Mouse (Mus musculus): ENCODE results near the gene Ccnd3. TPM values are rescaled to one million over a fixed set of nuclear protein-coding genes. Genes with fewer than 3 reads are reported as not detected.

Gene Ccnd3
- polyA plus RNA-seq, 1 experiment from 2014 or later, result 214 TPM

GRCm38 (mm10) chr17:47474250-47474649 is 30.6 kb upstream of the Ccnd3 start:
- Histone ChIP-seq H3K4me2 (replicated peaks; ENCODE audit: low read depth, low read length) (no peak overlapping the region), H3K9ac (replicated peaks; ENCODE audit: low read depth) (no peak overlapping the region), H3K36me3 (ENCODE audit: insufficient read depth, low read length) (no peaks in the 10 kb centered on the region), H3K27ac (ENCODE audit: low read length) (no peak overlapping the region), H3K27me3 (replicated peaks; ENCODE audit: insufficient read depth, low read length) (no peaks in the 10 kb centered on the region), H3K4me3 (ENCODE audit: low read depth, low read length) (no peak overlapping the region), H3K4me1 (ENCODE audit: insufficient read depth, low read depth, low read length) (no peaks in the 10 kb centered on the region), H3K9me3 (ENCODE audit: low read length) (no peaks in the 10 kb centered on the region)
- ATAC-seq (peak; percentile 25), DNase-seq (ENCODE audit: low spot score) (no peak)
- TF ChIP-seq CTCF (IDR thresholded peaks at IDR 0.05), result no peak
- no peak for TF ChIP-seq EP300 (IDR thresholded peaks at IDR 0.05)
- WGBS, result 64% methylated on average over 4 of the region's 4 CpGs

- no peaks in the 10 kb centered on the region for H3K36me3 ChIP-seq (ENCODE audit: insufficient read depth, low read length)
- DNase-seq (ENCODE audit: low spot score) (no peak), ATAC-seq (no peak)
- no peak overlapping the region for H3K4me3 ChIP-seq (ENCODE audit: low read depth, low read length)
- no peak for TF ChIP-seq EP300 (IDR thresholded peaks at IDR 0.05)
- no peak for TF ChIP-seq CTCF (IDR thresholded peaks at IDR 0.05)
- no peak overlapping the region for H3K4me2 ChIP-seq (replicated peaks; ENCODE audit: low read depth, low read length)
- no peak overlapping the region for H3K27ac ChIP-seq (ENCODE audit: low read length)
- WGBS, result 84% methylated on average over 4 of the region's 4 CpGs
- no peaks in the 10 kb centered on the region for H3K4me1 ChIP-seq (ENCODE audit: insufficient read depth, low read depth, low read length)
- H3K9ac ChIP-seq (replicated peaks; ENCODE audit: low read depth), result no peak overlapping the region
- H3K9me3 ChIP-seq (ENCODE audit: low read length), result no peaks in the 10 kb centered on the region
- H3K27me3 ChIP-seq (replicated peaks; ENCODE audit: insufficient read depth, low read length), result no peaks in the 10 kb centered on the region
Measured at GRCm38 (mm10) chr17:47475181-47475580, 29.7 kb upstream of the Ccnd3 start.

- H3K9me3 ChIP-seq (ENCODE audit: low read length), result no peaks in the 10 kb centered on the region
- H3K27ac ChIP-seq (ENCODE audit: low read length), result no peak overlapping the region
- DNase-seq (ENCODE audit: low spot score) (no peak), ATAC-seq (no peak)
- TF ChIP-seq CTCF (IDR thresholded peaks at IDR 0.05) (peak; percentile 65), EP300 (IDR thresholded peaks at IDR 0.05) (no peak)
- no peaks in the 10 kb centered on the region for H3K27me3 ChIP-seq (replicated peaks; ENCODE audit: insufficient read depth, low read length)
- no peaks in the 10 kb centered on the region for H3K36me3 ChIP-seq (ENCODE audit: insufficient read depth, low read length)
- WGBS, result 60% methylated on average over 3 of the region's 3 CpGs
- no peak overlapping the region for H3K9ac ChIP-seq (replicated peaks; ENCODE audit: low read depth)
- no peak overlapping the region for H3K4me3 ChIP-seq (ENCODE audit: low read depth, low read length)
- no peak overlapping the region for H3K4me2 ChIP-seq (replicated peaks; ENCODE audit: low read depth, low read length)
- H3K4me1 ChIP-seq (ENCODE audit: insufficient read depth, low read depth, low read length), result no peaks in the 10 kb centered on the region
Measured at GRCm38 (mm10) chr17:47475714-47476113, 29.1 kb upstream of the Ccnd3 start.

- H3K9ac ChIP-seq (replicated peaks; ENCODE audit: low read depth), result no peak overlapping the region
- no peak overlapping the region for H3K27ac ChIP-seq (ENCODE audit: low read length)
- H3K4me2 ChIP-seq (replicated peaks; ENCODE audit: low read depth, low read length), result no peak overlapping the region
- WGBS, result 30% methylated on average over 3 of the region's 3 CpGs
- no peaks in the 10 kb centered on the region for H3K4me1 ChIP-seq (ENCODE audit: insufficient read depth, low read depth, low read length)
- H3K4me3 ChIP-seq (ENCODE audit: low read depth, low read length), result no peak overlapping the region
- ATAC-seq (no peak), DNase-seq (ENCODE audit: low spot score) (no peak)
- H3K36me3 ChIP-seq (ENCODE audit: insufficient read depth, low read length), result no peaks in the 10 kb centered on the region
- H3K9me3 ChIP-seq (ENCODE audit: low read length), result no peaks in the 10 kb centered on the region
- TF ChIP-seq EP300 (IDR thresholded peaks at IDR 0.05) (no peak), CTCF (IDR thresholded peaks at IDR 0.05) (no peak)
- no peaks in the 10 kb centered on the region for H3K27me3 ChIP-seq (replicated peaks; ENCODE audit: insufficient read depth, low read length)
Measured at GRCm38 (mm10) chr17:47479887-47480286, 25.0 kb upstream of the Ccnd3 start.

- DNase-seq (ENCODE audit: low spot score) (peak; percentile 72), ATAC-seq (no peak)
- H3K4me2 ChIP-seq (replicated peaks; ENCODE audit: low read depth, low read length), result no peak overlapping the region
- H3K9ac ChIP-seq (replicated peaks; ENCODE audit: low read depth), result no peak overlapping the region
- H3K36me3 ChIP-seq (ENCODE audit: insufficient read depth, low read length), result no peaks in the 10 kb centered on the region
- no peak overlapping the region for H3K27ac ChIP-seq (ENCODE audit: low read length)
- no peaks in the 10 kb centered on the region for H3K9me3 ChIP-seq (ENCODE audit: low read length)
- H3K4me1 ChIP-seq (ENCODE audit: insufficient read depth, low read depth, low read length), result no peaks in the 10 kb centered on the region
- TF ChIP-seq CTCF (IDR thresholded peaks at IDR 0.05), result peak; percentile 93
- no peak for TF ChIP-seq EP300 (IDR thresholded peaks at IDR 0.05)
- H3K27me3 ChIP-seq (replicated peaks; ENCODE audit: insufficient read depth, low read length), result no peaks in the 10 kb centered on the region
- no peak overlapping the region for H3K4me3 ChIP-seq (ENCODE audit: low read depth, low read length)
- WGBS, result 25% methylated on average over 2 of the region's 2 CpGs
Measured at GRCm38 (mm10) chr17:47482401-47482800, 22.4 kb upstream of the Ccnd3 start.

GRCm38 (mm10) chr17:47484241-47484921 is 20.5 kb upstream of the Ccnd3 start:
- Histone ChIP-seq H3K4me2 (replicated peaks; ENCODE audit: low read depth, low read length) (no peak overlapping the region), H3K9me3 (ENCODE audit: low read length) (no peaks in the 10 kb centered on the region), H3K9ac (replicated peaks; ENCODE audit: low read depth) (no peak overlapping the region), H3K4me1 (ENCODE audit: insufficient read depth, low read depth, low read length) (no peaks in the 10 kb centered on the region), H3K27ac (ENCODE audit: low read length) (peak overlapping the region; percentile 49), H3K4me3 (ENCODE audit: low read depth, low read length) (no peak overlapping the region), H3K27me3 (replicated peaks; ENCODE audit: insufficient read depth, low read length) (no peaks in the 10 kb centered on the region), H3K36me3 (ENCODE audit: insufficient read depth, low read length) (peaks cover 13% of the 10 kb centered on the region)
- WGBS, result 43% methylated on average over 1 of the region's 1 CpGs
- DNase-seq (ENCODE audit: low spot score) (peak; percentile 90), ATAC-seq (peak; percentile 91)
- TF ChIP-seq EP300 (IDR thresholded peaks at IDR 0.05) (no peak), CTCF (IDR thresholded peaks at IDR 0.05) (no peak)
